Mouse (Mus musculus) ES-Bruce4 (cell line): ENCODE results near the gene Parva. TPM values are rescaled to one million over a fixed set of nuclear protein-coding genes. Genes with fewer than 3 reads are reported as not detected.

Experiments used
- H3K27ac ChIP-seq: 2 replicates; pipeline ENCODE4 v1.5.1; 2012; ENCODE audit warnings: low read length, inconsistent platforms; ENCODE audit not compliant: insufficient read depth
- H3K27me3 ChIP-seq: 2 replicates; pipeline ENCODE4 v1.6.1; 2012; ENCODE audit warnings: mild to moderate bottlenecking, low read length, inconsistent platforms; ENCODE audit not compliant: control insufficient read depth, poor library complexity, insufficient read depth, severe bottlenecking
- H3K36me3 ChIP-seq: 2 replicates; pipeline ENCODE4 v1.6.1; 2012; ENCODE audit warnings: inconsistent platforms, mild to moderate bottlenecking, low read length, moderate library complexity; ENCODE audit not compliant: control insufficient read depth, poor library complexity, insufficient read depth, severe bottlenecking
- H3K4me1 ChIP-seq: one replicate; pipeline ENCODE4 v1.8.1; 2011; ENCODE audit warnings: low read length; ENCODE audit not compliant: control insufficient read depth, insufficient read depth
- H3K4me3 ChIP-seq: 2 replicates; pipeline ENCODE4 v1.5.1; 2011; ENCODE audit warnings: low read depth, mild to moderate bottlenecking, low read length
- H3K9ac ChIP-seq: 2 replicates; pipeline ENCODE4 v1.6.1; 2012; ENCODE audit warnings: low read depth, mild to moderate bottlenecking, inconsistent platforms; ENCODE audit not compliant: poor library complexity, severe bottlenecking
- H3K9me3 ChIP-seq: replicated peaks from 2 replicates; pipeline ENCODE4 v1.6.1; 2012; ENCODE audit warnings: mild to moderate bottlenecking, low read length, inconsistent platforms; ENCODE audit not compliant: control insufficient read depth, poor library complexity, insufficient read depth, severe bottlenecking
- CTCF ChIP-seq: IDR thresholded peaks from one replicate; pipeline ENCODE4 v1.8.1; 2011; ENCODE audit warnings: low read depth, low read length
- EP300 ChIP-seq: IDR thresholded peaks from 2 replicates; pipeline ENCODE4 v1.6.1; 2011; ENCODE audit warnings: low read depth, low read length; ENCODE audit not compliant: insufficient read depth
- POLR2A ChIP-seq: IDR thresholded peaks from one replicate; pipeline ENCODE4 v1.8.1; 2011; ENCODE audit warnings: low read length; ENCODE audit not compliant: insufficient read depth
- polyA plus RNA-seq: library from polyadenylated mRNA; stranded (reverse); fragments of >200 nt; gene quantifications from 2 replicates; pipeline ENCODE4 v1.2.4, GENCODE M21; 2011; ENCODE audit warnings: low read depth; ENCODE audit not compliant: missing spikeins, insufficient read depth, insufficient read length

Parva gene
- polyA plus RNA-seq, 1 experiment = 43.2 TPM

- no peak for TF ChIP-seq POLR2A
- TF ChIP-seq EP300 = no peak
- TF ChIP-seq CTCF = no peak
- H3K36me3 ChIP-seq = no peaks in the 10 kb centered on the region
- H3K9me3 ChIP-seq = no peaks in the 10 kb centered on the region
- no peaks in the 10 kb centered on the region for H3K27me3 ChIP-seq
- H3K27ac ChIP-seq = no peak overlapping the region
- no peaks in the 10 kb centered on the region for H3K4me1 ChIP-seq
- no peak overlapping the region for H3K9ac ChIP-seq
- H3K4me3 ChIP-seq = no peak overlapping the region
Observed at GRCm38 (mm10) chr7:112389611-112390251, 37.6 kb upstream of the Parva start.

- Histone ChIP-seq H3K27me3 (no peaks in the 10 kb centered on the region), H3K4me3 (no peak overlapping the region), H3K36me3 (no peaks in the 10 kb centered on the region), H3K4me1 (no peaks in the 10 kb centered on the region), H3K27ac (no peak overlapping the region), H3K9ac (no peak overlapping the region), H3K9me3 (no peaks in the 10 kb centered on the region)
- TF ChIP-seq EP300 = no peak
- TF ChIP-seq POLR2A = no peak
Observed at GRCm38 (mm10) chr7:112390252-112390936, 36.9 kb upstream of the Parva start.

- no peaks in the 10 kb centered on the region for H3K36me3 ChIP-seq
- no peak overlapping the region for H3K4me3 ChIP-seq
- H3K27ac ChIP-seq = no peak overlapping the region
- H3K27me3 ChIP-seq = no peaks in the 10 kb centered on the region
- TF ChIP-seq POLR2A = no peak
- TF ChIP-seq CTCF = no peak
- no peak for TF ChIP-seq EP300
- H3K9me3 ChIP-seq = no peaks in the 10 kb centered on the region
- H3K9ac ChIP-seq = no peak overlapping the region
- H3K4me1 ChIP-seq = no peaks in the 10 kb centered on the region
Observed at GRCm38 (mm10) chr7:112390937-112391605, 36.2 kb upstream of the Parva start.

DNA sequence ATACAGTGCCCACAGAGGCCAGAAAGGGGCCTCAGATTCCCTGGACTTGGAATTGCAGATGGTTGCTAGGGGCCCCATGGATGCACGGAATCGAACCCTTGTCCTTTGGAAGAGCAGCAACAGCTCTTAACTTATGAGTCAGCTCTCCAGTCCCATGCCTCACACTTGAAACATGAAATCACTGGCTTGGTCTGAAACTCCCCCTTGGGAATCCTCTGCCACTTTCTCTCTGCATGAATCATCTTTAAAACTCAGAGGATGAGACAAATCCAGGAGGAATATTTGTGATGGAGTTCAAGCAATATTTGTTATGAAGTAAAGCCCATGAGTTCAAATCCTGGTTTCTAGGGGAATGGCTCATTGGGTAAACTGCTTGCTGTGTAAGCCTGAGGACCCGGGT is 29.5 kb upstream of the Parva start:
- Histone ChIP-seq H3K27ac (no peak overlapping the region), H3K9me3 (no peaks in the 10 kb centered on the region), H3K4me3 (no peak overlapping the region), H3K27me3 (no peaks in the 10 kb centered on the region), H3K9ac (no peak overlapping the region), H3K4me1 (no peaks in the 10 kb centered on the region), H3K36me3 (no peaks in the 10 kb centered on the region)
- no peak for TF ChIP-seq EP300
- no peak for TF ChIP-seq CTCF

GRCm38 (mm10) chr7:112399425-112400170 is 27.7 kb upstream of the Parva start:
- Histone ChIP-seq H3K27ac (no peak overlapping the region), H3K27me3 (no peaks in the 10 kb centered on the region), H3K36me3 (no peaks in the 10 kb centered on the region), H3K4me3 (no peak overlapping the region), H3K4me1 (no peaks in the 10 kb centered on the region), H3K9ac (no peak overlapping the region), H3K9me3 (no peaks in the 10 kb centered on the region)
- no peak for TF ChIP-seq EP300
- TF ChIP-seq CTCF = no peak
- no peak for TF ChIP-seq POLR2A
